Mouse (Mus musculus): Measurements from ENCODE around the gene Hcn4.

GRCm38 (mm10) chr9:58891840-58892640 lies 68.8 kb downstream of the Hcn4 start:
- TF ChIP-seq GATA1 (IDR thresholded peaks at IDR 0.05; ENCODE audit: low read length) (no peak), TAL1 (IDR thresholded peaks at IDR 0.05; ENCODE audit: low read length) (no peak)
